Mouse (Mus musculus) gastrocnemius, adult 2 months (tissue): ENCODE measurements around the gene Med25. TPM values are rescaled to one million over a fixed set of nuclear protein-coding genes. Genes with fewer than 3 reads are reported as not detected.

Experiments used
- DNase-seq: peaks from one replicate; pipeline ENCODE4 v3.0.0; 2022
- H3K27ac ChIP-seq: fragments of 200-600 bp; 2 replicates; pipeline ENCODE4 v1.8.1; 2022; ENCODE audit warnings: mild to moderate bottlenecking
- H3K4me3 ChIP-seq: fragments of 200-600 bp; 2 replicates; pipeline ENCODE4 v1.8.1; 2022; ENCODE audit warnings: mild to moderate bottlenecking, moderate library complexity
- CTCF ChIP-seq: fragments of 200-600 bp; IDR thresholded peaks from 2 replicates; pipeline ENCODE4 v1.8.1; 2022; ENCODE audit warnings: antibody characterized with exemption, mild to moderate bottlenecking, moderate library complexity
- intact Hi-C: fragments of 180-260 bp; cut with DNase I; formaldehyde crosslinking; loops from one replicate; pipeline ENCODE4 v1.15.1; 2025
- total RNA-seq, 2 experiments: library from RNA; stranded (reverse); gene quantifications; 2 replicates each; pipeline ENCODE4 v1.2.3; 2021

Med25 gene
- total RNA-seq, 2 experiments from 2014 or later = 53.1 to 68.5 TPM

DNA sequence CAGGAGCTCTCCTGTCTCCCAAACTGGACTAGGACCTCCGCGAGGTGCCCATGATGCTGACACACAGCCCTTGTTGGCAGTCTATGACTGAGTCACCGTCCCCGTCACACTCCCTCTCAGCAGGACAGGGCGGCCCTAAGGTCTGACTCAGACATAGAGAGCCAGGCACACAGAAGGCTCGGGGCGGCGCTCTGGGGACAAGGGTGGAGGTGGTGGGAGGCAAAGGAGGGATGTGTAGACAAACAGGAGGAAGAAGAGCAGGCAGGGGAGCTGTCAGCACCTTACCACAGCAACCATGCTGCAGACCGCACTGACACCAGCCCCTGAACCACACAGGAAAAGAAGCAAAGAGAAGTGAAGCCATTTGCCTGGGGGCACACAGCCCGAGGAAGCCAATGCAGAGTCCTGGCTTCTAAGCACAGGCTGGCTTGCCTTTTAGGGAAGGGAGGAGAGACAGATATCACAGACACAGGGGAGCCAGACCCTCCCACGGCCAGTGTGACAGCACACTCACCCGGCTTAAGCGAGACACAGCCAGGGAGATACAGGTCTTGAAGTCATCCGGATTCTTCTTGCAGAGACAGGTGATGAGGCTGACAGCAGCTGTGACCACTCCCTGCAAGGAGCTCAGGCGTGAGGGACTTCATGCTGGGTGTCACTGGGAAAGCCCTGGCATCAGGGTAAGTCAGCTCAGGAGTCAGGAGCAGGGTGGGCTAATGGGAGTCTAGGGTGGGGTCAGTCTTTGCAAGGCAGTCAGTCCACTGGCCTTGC is 16.4 kb upstream of the Med25 start:
- no peak for DNase-seq
- intact Hi-C loops = no loop called here
- H3K4me3 ChIP-seq = no peak overlapping the region
- H3K27ac ChIP-seq = no peak overlapping the region
- TF ChIP-seq CTCF = no peak

DNA sequence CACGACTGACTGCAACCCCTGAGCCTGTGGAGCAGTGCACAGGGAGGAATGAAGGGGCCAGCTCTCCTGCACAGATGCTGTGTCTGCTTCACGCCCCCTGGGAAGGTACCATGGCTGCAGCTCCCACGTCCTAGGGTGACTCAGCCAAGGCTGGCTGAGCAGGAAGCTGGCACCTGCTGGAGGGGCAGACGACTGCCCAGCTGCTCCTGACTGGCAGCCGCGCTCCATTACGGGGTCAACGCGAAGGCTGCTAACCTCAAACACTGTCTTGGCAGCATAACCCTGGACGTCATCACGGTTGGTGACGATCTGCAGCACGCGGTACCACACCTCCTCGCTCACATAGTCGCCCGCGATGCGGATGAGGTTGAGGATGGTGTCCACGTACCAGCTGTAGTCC is 12.9 kb upstream of the Med25 start:
- intact Hi-C loops = no loop called here
- no peak for TF ChIP-seq CTCF
- no peak for DNase-seq
- no peak overlapping the region for H3K4me3 ChIP-seq
- H3K27ac ChIP-seq = no peak overlapping the region

DNA sequence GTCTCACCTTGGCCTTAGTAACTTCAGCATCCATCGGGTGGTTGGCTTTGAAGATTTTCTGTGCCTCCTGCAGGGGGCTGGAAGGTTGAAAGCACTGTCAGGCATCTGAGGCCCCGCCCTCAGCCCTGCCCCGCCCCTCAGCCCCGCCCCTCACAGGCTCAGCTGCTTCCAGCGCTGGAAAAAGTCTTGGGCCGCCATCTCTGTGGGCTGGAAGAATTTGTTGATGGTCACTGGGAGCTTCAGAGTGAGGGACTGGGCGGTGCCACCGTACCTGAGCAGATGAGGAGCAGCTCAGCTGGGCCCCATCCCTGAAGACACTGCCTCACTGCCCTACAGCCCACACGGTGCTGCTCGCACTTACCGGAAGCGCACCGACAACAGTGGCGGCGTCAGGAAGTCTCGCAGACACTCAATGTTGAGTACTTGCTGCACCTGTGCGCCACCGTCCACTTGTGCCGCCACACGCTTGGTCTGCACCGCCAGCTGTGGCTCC is 8.8 kb upstream of the Med25 start:
- intact Hi-C loops = no loop called here
- peak overlapping the region; percentile 43; the same call in 1 of the 2 replicates for H3K27ac ChIP-seq
- H3K4me3 ChIP-seq = peak overlapping the region; percentile 60
- TF ChIP-seq CTCF = peak; percentile 27
- peak; percentile 47 for DNase-seq

DNA sequence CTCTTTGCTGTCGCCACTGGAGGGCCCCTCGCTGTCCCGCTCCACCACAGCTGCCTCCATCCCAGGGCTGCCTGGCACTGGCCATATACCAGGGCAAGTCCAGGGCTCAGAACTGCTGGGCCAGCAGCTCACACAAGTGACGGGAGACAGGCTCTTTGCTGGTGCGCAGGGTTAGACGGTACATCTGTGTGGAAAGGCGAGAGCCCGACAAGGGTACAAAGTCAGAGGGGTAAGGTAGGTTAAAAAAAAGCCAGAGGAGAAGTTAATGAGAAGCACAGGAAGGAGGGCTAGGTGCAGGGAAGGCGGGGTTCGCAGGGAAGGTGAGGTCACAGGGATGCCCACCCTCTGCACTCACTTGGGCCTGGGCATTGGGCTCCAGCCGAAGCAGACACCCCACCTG is 8.1 kb upstream of the Med25 start:
- no peak for TF ChIP-seq CTCF
- no peak overlapping the region for H3K4me3 ChIP-seq
- intact Hi-C loops = no loop called here
- no peak overlapping the region for H3K27ac ChIP-seq
- DNase-seq = no peak

- Histone ChIP-seq H3K27ac (peak overlapping the region; percentile 35; the same call in 1 of the 2 replicates), H3K4me3 (no peak overlapping the region)
- DNase-seq = peak; percentile 47
- TF ChIP-seq CTCF = peak; percentile 26; the same call in 1 of the 2 replicates
- intact Hi-C loops = loop anchor here (5.0 kb wide), 2 partner anchors 59 to 114 kb away; no protein-coding TSS in a partner anchor
Observed at GRCm38 (mm10) chr7:44898607-44899006, 6.1 kb upstream of the Med25 start.

GRCm38 (mm10) chr7:44896499-44896898 is 4.0 kb upstream of the Med25 start:
- Histone ChIP-seq H3K4me3 (peak overlapping the region; percentile 91), H3K27ac (peak overlapping the region; percentile 92)
- intact Hi-C loops = loop anchor here (5.0 kb wide), 2 partner anchors 61 to 116 kb away; no protein-coding TSS in a partner anchor
- DNase-seq = peak; percentile 53
- TF ChIP-seq CTCF = no peak

DNA sequence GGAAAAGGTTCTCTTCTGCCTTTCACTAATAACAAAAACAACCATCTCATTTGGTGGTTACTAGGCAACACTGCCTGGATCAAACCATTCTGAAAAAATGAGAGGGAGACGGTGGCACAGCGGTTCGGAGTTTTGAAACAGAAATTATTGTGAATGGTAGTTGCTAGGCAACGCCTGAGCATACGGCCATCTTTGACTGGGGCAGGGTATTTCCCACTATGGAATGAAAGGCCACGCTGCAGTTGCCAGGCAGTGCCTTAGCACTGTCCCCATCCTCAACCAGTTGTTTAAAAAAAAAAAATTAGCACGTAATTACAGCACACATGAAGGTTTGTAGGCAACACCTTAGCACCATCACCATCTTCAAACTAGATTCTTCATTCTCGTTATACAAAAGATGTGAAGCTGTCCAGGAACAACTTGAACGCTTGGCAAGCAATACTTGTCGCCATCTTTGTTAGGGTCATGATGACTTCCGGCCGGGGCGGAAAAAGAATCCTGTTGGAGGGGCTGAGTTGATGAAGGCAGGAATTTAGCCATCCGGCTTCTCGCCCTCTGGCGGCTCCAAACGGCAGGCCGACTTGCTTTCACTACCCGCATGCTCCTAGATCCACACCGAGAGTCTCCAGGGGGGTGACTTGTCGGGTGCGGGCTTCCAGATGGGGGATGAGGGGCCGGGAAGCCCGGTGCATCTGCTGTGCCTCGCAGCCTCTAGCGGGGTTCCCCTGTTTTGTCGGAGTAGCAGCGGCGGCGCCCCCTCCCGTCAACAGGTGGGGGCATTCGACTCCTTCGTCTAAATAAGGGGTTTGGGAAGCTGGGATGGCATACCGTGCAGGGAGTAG is 3.3 kb upstream of the Med25 start, which contains the start of gene Fuz:
Fuz (plus strand) TSS at position 487 of the 842 bp plus-strand sequence.
- TF ChIP-seq CTCF = peak; percentile 76
- Histone ChIP-seq H3K4me3 (peak within 1 kb of the TSS; percentile 91), H3K27ac (peak within 1 kb of the TSS; percentile 92)
- peak; percentile 93 for DNase-seq
- intact Hi-C loops = loop anchor here (5.0 kb wide), 2 partner anchors 61 to 116 kb away; no protein-coding TSS in a partner anchor

GRCm38 (mm10) chr7:44895206-44895592 is 2.7 kb upstream of the Med25 start:
- Histone ChIP-seq H3K4me3 (peak overlapping the region; percentile 91), H3K27ac (peak overlapping the region; percentile 92)
- TF ChIP-seq CTCF = no peak
- intact Hi-C loops = loop anchor here (5.0 kb wide), 2 partner anchors 62 to 117 kb away; no protein-coding TSS in a partner anchor
- no peak for DNase-seq

DNA sequence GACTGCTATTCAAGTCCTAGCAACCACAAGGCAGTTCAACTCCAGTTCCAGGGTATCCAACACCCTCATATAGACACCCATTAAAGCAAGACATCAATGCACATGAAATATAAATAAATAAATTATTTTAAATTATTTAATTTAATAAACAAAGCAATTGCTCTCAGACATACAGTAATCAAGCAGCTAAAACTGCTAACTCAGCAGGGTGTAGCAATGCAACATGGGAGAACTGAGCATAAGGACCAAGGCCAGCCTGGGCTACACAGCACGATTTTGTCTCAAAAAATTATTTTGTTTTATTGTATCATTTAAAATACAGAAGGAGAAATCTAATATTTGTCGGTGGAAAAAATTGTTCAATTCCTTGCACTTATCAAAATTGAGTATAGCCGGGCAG is 1.7 kb upstream of the Med25 start:
- Histone ChIP-seq H3K4me3 (no peak overlapping the region), H3K27ac (peak overlapping the region; percentile 92; the same call in 1 of the 2 replicates)
- DNase-seq = no peak
- no peak for TF ChIP-seq CTCF
- intact Hi-C loops = no loop called here

DNA sequence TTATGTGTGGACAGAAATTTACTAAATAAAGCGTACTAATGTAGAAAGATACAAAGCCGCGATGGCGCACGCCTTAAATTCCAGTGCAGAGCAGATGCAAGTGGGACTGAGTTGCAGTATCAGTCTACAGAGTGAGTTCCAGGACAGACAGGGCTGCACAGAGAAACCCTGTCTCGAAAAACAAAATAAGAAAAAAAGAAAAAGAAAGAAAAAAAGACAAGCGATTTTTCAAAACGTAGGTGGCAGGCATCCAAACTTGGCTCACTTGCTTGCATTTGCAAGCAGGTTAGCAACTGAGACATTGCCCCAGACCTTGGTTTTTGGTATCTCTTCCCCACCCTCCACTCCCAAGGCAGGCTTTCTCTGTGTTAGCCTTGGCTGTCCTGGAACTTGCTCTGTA is 685 bp upstream of the Med25 start:
- no peak for TF ChIP-seq CTCF
- intact Hi-C loops = loop anchor here (2.0 kb wide), 1 partner anchor 22 kb away; no protein-coding TSS in a partner anchor

DNA sequence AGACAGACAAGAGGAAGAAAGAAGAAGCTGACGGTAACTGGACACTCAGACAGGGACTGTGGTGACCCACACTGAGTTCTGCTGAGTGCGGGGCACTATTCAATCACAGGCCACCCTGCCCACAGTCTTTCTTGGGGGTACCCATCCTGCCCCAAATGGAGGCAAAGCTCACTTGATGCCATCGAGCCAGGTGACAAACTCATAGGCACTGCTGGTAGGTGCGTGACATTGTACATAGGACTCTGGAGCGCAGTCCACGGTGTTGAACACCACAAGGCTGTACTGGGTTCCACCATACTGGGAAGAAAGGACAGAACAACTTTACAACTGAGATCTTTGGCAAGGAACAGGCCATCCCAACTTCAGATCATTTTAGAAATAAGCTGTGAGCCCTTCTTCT is 901 bp downstream of the Med25 start:
- no peak for TF ChIP-seq CTCF
- DNase-seq = no peak
- H3K4me3 ChIP-seq = peak overlapping the region; percentile 76
- peak overlapping the region; percentile 96 for H3K27ac ChIP-seq
- intact Hi-C loops = loop anchor here (2.0 kb wide), 1 partner anchor 21 kb away; no protein-coding TSS in a partner anchor

More for the DNA sequence above, 685 bp upstream of the Med25 start:
- no peak for DNase-seq
- H3K4me3 ChIP-seq = peak overlapping the region; percentile 76
- peak overlapping the region; percentile 96 for H3K27ac ChIP-seq

- peak overlapping the region; percentile 76 for H3K4me3 ChIP-seq
- intact Hi-C loops = no loop called here
- DNase-seq = no peak
- TF ChIP-seq CTCF = no peak
- H3K27ac ChIP-seq = peak overlapping the region; percentile 96; the same call in 1 of the 2 replicates
Observed at GRCm38 (mm10) chr7:44890737-44891136, 1.8 kb downstream of the Med25 start.
